ENCODE assay signal across 8 mouse cellular contexts in genomic region chr8:105470681-105471313, GRCm38 (mm10). TPM values are rescaled to one million over a fixed set of nuclear protein-coding genes. Genes with fewer than 3 reads are reported as not detected.
DNase-seq lines count a peak whose midpoint lies in the region; ATAC-seq lines count a peak whose summit lies in the region.

No protein-coding gene starts in this region.

- H3K4me1 ChIP-seq in liver, embryonic 11.5 days (replicated peaks; ENCODE audit: control insufficient read depth, insufficient read depth, low read length) = peaks cover 41% of the 10 kb centered on the region
- peaks cover 68% of the 10 kb centered on the region for H3K4me1 ChIP-seq in limb, embryonic 12.5 days (replicated peaks)
- peaks cover 76% of the 10 kb centered on the region for H3K4me1 ChIP-seq in neural tube, embryonic 15.5 days

- no peak for ATAC-seq in liver, embryonic 11.5 days (replicated peaks; ENCODE audit: low FRiP score)
- ATAC-seq in erythroid progenitor cell, adult 5-6 weeks (replicated peaks; ENCODE audit: low FRiP score, poor library complexity, severe bottlenecking) = peak; percentile 18
- peak; percentile 74 for ATAC-seq in limb, embryonic 12.5 days (ENCODE audit: insufficient number of reproducible peaks, insufficient read depth, low FRiP score, low TSS enrichment, low read depth)
- peak; percentile 76 for ATAC-seq in neural tube, embryonic 15.5 days (ENCODE audit: low FRiP score)

- H3K9ac ChIP-seq in liver, embryonic 11.5 days (ENCODE audit: low read depth, low read length) = 0 out of 2 replicates have a peak overlapping the region, but pooled peaks have one; percentile 26
- peak overlapping the region; percentile 57 for H3K9ac ChIP-seq in limb, embryonic 12.5 days (replicated peaks)
- peak overlapping the region; percentile 55 for H3K9ac ChIP-seq in neural tube, embryonic 15.5 days (replicated peaks)

- H3K9me3 ChIP-seq in liver, embryonic 11.5 days (ENCODE audit: control insufficient read depth, low read length) = no peaks in the 10 kb centered on the region
- H3K9me3 ChIP-seq in limb, embryonic 12.5 days = no peaks in the 10 kb centered on the region
- no peaks in the 10 kb centered on the region for H3K9me3 ChIP-seq in neural tube, embryonic 15.5 days (replicated peaks)

- H3K4me3 ChIP-seq in liver, embryonic 11.5 days (ENCODE audit: low read depth, low read length) = peak overlapping the region; percentile 32
- H3K4me3 ChIP-seq in limb, embryonic 12.5 days (replicated peaks) = peak overlapping the region; percentile 38
- peak overlapping the region; percentile 45 for H3K4me3 ChIP-seq in neural tube, embryonic 15.5 days (replicated peaks)

- H3K36me3 ChIP-seq in liver, embryonic 11.5 days (ENCODE audit: control insufficient read depth, insufficient read depth, low read length) = no peaks in the 10 kb centered on the region
- peaks cover 19% of the 10 kb centered on the region; the same call in 1 of the 2 replicates for H3K36me3 ChIP-seq in limb, embryonic 12.5 days
- peaks cover 8% of the 10 kb centered on the region; the same call in 1 of the 2 replicates for H3K36me3 ChIP-seq in neural tube, embryonic 15.5 days

- 21% methylated on average over 11 of the region's 11 CpGs for WGBS in liver, embryonic 11.5 days
- WGBS in limb, embryonic 12.5 days = 19% methylated on average over 11 of the region's 11 CpGs
- WGBS in neural tube, embryonic 15.5 days = 14% methylated on average over 11 of the region's 11 CpGs

- no peak overlapping the region for H3K27ac ChIP-seq in liver, embryonic 11.5 days (ENCODE audit: low read depth, low read length)
- 0 out of 2 replicates have a peak overlapping the region, but pooled peaks have one; percentile 45 for H3K27ac ChIP-seq in limb, embryonic 12.5 days
- peak overlapping the region; percentile 78 for H3K27ac ChIP-seq in neural tube, embryonic 15.5 days (replicated peaks)

- H3K4me2 ChIP-seq in liver, embryonic 11.5 days = peak overlapping the region; percentile 56
- H3K4me2 ChIP-seq in limb, embryonic 12.5 days = peak overlapping the region; percentile 66
- H3K4me2 ChIP-seq in neural tube, embryonic 15.5 days = peak overlapping the region; percentile 68

- no peak for DNase-seq in liver, embryonic 11.5 days (ENCODE audit: low spot score)
- no peak for DNase-seq in liver
- no peak for DNase-seq in testis, postnatal 10 days (ENCODE audit: low spot score)
- no peak for DNase-seq in cerebellum, postnatal 4 days (ENCODE audit: low spot score in 2 of 2)
- no peak for DNase-seq in embryo, embryonic 9.5 days (ENCODE audit: extremely low spot score)

- H3K27me3 ChIP-seq in liver, embryonic 11.5 days (replicated peaks; ENCODE audit: control insufficient read depth, insufficient read depth, low read length) = peaks cover 56% of the 10 kb centered on the region
- H3K27me3 ChIP-seq in limb, embryonic 12.5 days = peaks cover 58% of the 10 kb centered on the region
- peaks cover 5% of the 10 kb centered on the region; the same call in 1 of the 2 replicates for H3K27me3 ChIP-seq in neural tube, embryonic 15.5 days (replicated peaks)

RNA-seq across cellular contexts. Expression of gene Tppp3, which starts 0.5 kb away (rescaled TPM):
- 3.1 and 3.2 TPM in 2 replicates for polyA plus RNA-seq in liver, embryonic 11.5 days (2014; fragmentation: Nextera tagmentation; extraction: Ambion mirVana)
- 2.5 TPM in 1 of 2 replicates, not detected in the other for total RNA-seq in erythroid progenitor cell, adult 5-6 weeks (2015; ENCODE audit: low replicate concordance)
- 2.2 TPM in 1 of 2 replicates, not detected in the other for total RNA-seq in erythroid progenitor cell, adult 5-6 weeks (2017; ENCODE audit: low replicate concordance)
- polyA plus RNA-seq in limb, embryonic 12.5 days (2016; fragmentation: Nextera tagmentation; extraction: Ambion mirVana) = 25.3 and 28.9 TPM in 2 replicates
- 253 and 288 TPM in 2 replicates for polyA plus RNA-seq in neural tube, embryonic 15.5 days (2015; fragmentation: Nextera tagmentation; extraction: Ambion mirVana)

RNA-seq across cellular contexts. Expression of gene Zdhhc1, which starts 25.9 kb away (rescaled TPM):
- polyA plus RNA-seq in liver, embryonic 11.5 days (2014; fragmentation: Nextera tagmentation; extraction: Ambion mirVana) = 6.4 and 8.9 TPM in 2 replicates
- 2.5 TPM in 1 of 2 replicates, not detected in the other for total RNA-seq in erythroid progenitor cell, adult 5-6 weeks (2015; ENCODE audit: low replicate concordance)
- total RNA-seq in erythroid progenitor cell, adult 5-6 weeks (2017; ENCODE audit: low replicate concordance) = 0.39 TPM in 1 of 2 replicates, not detected in the other
- polyA plus RNA-seq in limb, embryonic 12.5 days (2016; fragmentation: Nextera tagmentation; extraction: Ambion mirVana) = 34.8 and 36.9 TPM in 2 replicates
- 36.6 and 36.8 TPM in 2 replicates for polyA plus RNA-seq in neural tube, embryonic 15.5 days (2015; fragmentation: Nextera tagmentation; extraction: Ambion mirVana)

RNA-seq across cellular contexts. Expression of gene Hsd11b2, which starts 47.8 kb away (rescaled TPM):
- 13.8 and 16.4 TPM in 2 replicates for polyA plus RNA-seq in liver, embryonic 11.5 days (2014; fragmentation: Nextera tagmentation; extraction: Ambion mirVana)
- total RNA-seq in erythroid progenitor cell, adult 5-6 weeks (2015; ENCODE audit: low replicate concordance) = not detected in 2 replicates
- not detected in 2 replicates for total RNA-seq in erythroid progenitor cell, adult 5-6 weeks (2017; ENCODE audit: low replicate concordance)
- polyA plus RNA-seq in limb, embryonic 12.5 days (2016; fragmentation: Nextera tagmentation; extraction: Ambion mirVana) = 28.2 and 30.6 TPM in 2 replicates
- 1.0 and 1.1 TPM in 2 replicates for polyA plus RNA-seq in neural tube, embryonic 15.5 days (2015; fragmentation: Nextera tagmentation; extraction: Ambion mirVana)

RNA-seq across cellular contexts. Expression of gene Lrrc36, which starts 57.4 kb away (rescaled TPM):
- 0.19 TPM in 1 of 2 replicates, not detected in the other for polyA plus RNA-seq in liver, embryonic 11.5 days (2014; fragmentation: Nextera tagmentation; extraction: Ambion mirVana)
- 1.4 TPM in 1 of 2 replicates, not detected in the other for total RNA-seq in erythroid progenitor cell, adult 5-6 weeks (2015; ENCODE audit: low replicate concordance)
- 1.2 TPM in 1 of 2 replicates, not detected in the other for total RNA-seq in erythroid progenitor cell, adult 5-6 weeks (2017; ENCODE audit: low replicate concordance)
- 0.12 and 0.39 TPM in 2 replicates for polyA plus RNA-seq in limb, embryonic 12.5 days (2016; fragmentation: Nextera tagmentation; extraction: Ambion mirVana)
- 0.23 and 0.27 TPM in 2 replicates for polyA plus RNA-seq in neural tube, embryonic 15.5 days (2015; fragmentation: Nextera tagmentation; extraction: Ambion mirVana)

RNA-seq across cellular contexts. Expression of gene Kctd19, which starts 57.5 kb away (rescaled TPM):
- not detected in 2 replicates for polyA plus RNA-seq in liver, embryonic 11.5 days (2014; fragmentation: Nextera tagmentation; extraction: Ambion mirVana)
- not detected in 2 replicates for total RNA-seq in erythroid progenitor cell, adult 5-6 weeks (2015; ENCODE audit: low replicate concordance)
- total RNA-seq in erythroid progenitor cell, adult 5-6 weeks (2017; ENCODE audit: low replicate concordance) = not detected in 2 replicates
- polyA plus RNA-seq in limb, embryonic 12.5 days (2016; fragmentation: Nextera tagmentation; extraction: Ambion mirVana) = not detected in 2 replicates
- not detected in 2 replicates for polyA plus RNA-seq in neural tube, embryonic 15.5 days (2015; fragmentation: Nextera tagmentation; extraction: Ambion mirVana)
